Mouse (Mus musculus) naive thymus-derived CD4-positive, alpha-beta T cell, adult 5 months (primary cell): ENCODE measurements around the gene Ccdc182. TPM values are rescaled to one million over a fixed set of nuclear protein-coding genes. Genes with fewer than 3 reads are reported as not detected.

Experiments
- polyA plus RNA-seq: library from polyadenylated mRNA; unstranded; fragments of 100-300 nt; shearing (Covaris generic); gene quantifications from one replicate; pipeline ENCODE4 v1.2.1, GENCODE M21; 2017

Ccdc182 gene
- polyA plus RNA-seq = not detected

DNA sequence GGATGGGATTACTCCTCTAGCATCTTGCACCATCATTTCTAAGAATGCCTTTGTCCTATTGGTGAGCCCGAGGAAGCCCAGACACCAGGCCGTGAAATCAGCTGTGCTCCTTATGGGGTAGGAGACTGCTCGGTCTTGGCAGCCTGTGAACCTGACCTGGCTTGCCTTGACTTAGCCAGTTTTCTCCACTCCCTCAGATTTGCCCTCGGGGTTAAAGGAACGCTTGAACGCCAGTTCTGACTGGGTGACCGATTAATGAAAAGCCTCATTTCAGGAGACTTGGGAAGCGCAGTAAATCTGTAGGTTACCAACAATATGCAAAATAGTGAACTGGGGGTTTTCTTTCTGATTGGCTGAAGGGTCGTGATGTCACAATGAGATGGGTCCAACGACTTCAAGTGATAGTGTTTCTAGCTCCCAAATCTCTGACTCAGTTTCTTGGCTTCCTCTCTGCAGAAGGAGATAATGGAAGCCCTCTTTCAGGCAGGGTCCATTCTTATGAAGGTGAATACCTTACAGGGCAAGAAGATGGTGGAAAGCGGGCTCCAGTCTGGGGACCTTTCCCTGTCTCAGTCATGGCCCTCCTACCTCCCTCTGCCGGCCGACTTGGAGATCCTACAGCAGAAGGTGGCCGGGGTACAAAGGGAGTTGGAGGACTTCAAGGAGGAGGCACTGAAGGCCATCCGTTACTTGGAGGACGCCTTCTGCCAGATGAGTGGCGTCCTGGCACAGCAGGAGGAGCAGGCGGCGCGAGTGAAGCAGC lies at the start of gene Ccdc182:
TSS of gene Ccdc182 (plus strand) at position 428 of the 763 bp plus-strand sequence.

Other genes with a start within 250 kb of the Ccdc182 start
- gene Srsf1, start 246.7 kb upstream of the Ccdc182 start, polyA plus RNA-seq = 211 TPM
- gene Vezf1, start 225.8 kb upstream of the Ccdc182 start, polyA plus RNA-seq = 51.2 TPM
- gene Cuedc1, start 196.0 kb upstream of the Ccdc182 start, polyA plus RNA-seq = 2.2 TPM
- 52.2 TPM for gene Mrps23, start 89.7 kb upstream of the Ccdc182 start, polyA plus RNA-seq